Mouse (Mus musculus) retina, adult 2 months (tissue): Measurements from ENCODE around the gene Tmem14a.
"Not testable (repeated sequence)": the region's sequence is repeated elsewhere in the genome, so short reads cannot be mapped to it uniquely, and the experiment has no call there.

Source experiments
- DNase-seq: peaks from one replicate; pipeline ENCODE4 v3.0.0-alpha.2; 2012; ENCODE audit warnings: low read depth, low spot score

The Tmem14a gene

DNA sequence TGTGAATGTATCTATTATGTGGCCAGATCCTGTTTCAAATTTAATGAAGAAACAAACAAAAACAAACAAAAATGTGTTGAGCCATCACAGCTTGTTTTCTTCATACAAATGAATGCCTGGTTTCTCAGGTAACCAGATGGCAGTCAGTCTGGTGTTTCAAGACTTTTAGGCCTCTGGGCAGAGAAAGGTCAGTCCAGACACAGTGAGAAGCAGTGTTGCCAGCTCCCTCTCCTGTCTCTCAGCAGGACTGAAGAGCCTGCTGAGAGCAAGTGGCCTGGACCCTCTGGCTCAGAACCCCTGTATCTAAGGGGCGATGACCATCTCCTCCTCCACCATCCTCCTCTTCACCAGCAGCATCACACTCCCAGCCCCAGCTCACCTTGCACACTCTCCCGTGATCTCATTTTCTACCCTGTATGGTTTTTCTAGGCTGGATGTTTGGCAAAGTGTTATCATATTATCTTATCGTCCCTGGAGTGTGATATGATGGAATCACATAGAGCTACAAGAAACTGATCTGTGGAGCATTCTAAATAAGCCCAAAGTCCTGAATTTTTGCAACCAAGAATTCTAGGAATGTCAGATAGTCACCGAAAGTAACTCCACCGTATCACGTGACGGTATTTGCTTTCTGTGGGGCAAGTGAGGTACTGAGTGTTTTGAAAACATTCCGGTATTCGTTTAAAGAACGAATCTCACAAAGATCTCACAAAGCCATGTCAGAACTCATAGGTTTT, 34.4 kb downstream of the Tmem14a start:
- DNase-seq: no peak

DNA sequence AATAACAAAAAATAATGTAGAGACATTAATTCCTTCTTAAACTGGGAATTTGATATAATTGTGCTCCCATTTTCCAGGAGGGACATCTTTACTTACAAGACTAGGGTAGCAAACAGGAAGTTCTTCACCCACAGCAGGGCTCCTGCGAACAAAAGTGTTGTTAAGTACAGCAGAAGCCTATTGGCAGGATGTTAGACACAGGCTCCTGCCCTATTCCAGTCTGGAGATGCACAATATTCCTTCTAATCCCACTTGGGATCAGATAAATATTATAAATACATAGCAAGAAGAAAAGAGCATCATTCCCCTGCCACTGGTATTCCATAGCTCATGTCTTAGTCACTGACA, 34.9 kb downstream of the Tmem14a start:
- no peak for DNase-seq

DNA sequence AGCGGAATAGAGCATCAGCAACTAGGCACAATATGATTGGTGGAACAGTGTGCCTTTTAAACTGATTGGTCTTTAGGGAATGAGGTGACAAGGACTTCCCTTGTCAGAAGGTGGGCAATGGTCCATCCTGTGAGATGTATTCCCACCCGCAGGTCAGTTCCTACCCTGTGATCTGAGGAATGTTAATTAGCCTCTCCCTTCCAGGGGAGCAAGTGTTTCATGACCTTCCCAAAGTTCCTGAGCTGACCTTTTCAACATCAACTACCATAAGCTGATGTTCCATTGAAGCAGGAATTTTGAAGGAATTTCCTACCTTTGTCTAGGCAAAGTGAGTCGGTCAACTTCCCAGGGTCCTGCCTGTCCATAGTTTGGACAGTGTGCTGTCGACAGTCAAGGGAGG, 35.5 kb downstream of the Tmem14a start:
- DNase-seq: no peak

DNA sequence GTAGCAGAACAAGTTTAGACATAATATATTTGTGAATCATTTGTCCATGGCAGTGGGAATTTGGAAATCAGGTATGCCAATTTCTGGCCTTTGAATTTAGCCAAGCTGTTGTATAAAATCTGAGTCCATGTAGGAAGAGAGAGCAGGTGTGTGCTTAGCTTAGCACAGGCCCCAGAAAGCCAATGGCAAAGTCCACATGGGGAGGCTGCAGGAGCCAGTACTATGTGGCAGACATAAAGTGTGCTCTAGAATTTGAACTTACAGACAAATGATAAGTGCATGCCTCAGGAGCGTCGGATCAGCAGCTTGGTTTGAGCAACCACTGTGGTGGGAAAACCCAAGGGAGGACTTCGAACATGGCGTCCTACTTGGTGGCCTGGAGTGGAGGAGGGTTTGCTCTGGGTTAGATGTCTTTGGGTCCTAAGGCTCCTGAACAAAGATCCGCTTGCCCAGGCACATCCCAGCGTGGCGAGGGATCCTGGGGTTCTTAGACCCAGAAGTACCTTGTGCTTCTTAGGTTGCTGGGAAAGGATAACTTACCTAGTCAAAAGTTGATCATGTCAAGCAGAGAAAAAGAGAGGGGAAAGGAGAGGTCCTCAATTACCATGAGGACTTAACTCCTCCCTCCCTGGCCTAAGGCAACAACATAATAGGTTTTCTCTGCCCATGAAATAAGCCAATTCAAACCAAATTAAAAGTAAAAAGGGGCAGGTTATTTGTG, 37.4 kb downstream of the Tmem14a start:
- no peak for DNase-seq

DNA sequence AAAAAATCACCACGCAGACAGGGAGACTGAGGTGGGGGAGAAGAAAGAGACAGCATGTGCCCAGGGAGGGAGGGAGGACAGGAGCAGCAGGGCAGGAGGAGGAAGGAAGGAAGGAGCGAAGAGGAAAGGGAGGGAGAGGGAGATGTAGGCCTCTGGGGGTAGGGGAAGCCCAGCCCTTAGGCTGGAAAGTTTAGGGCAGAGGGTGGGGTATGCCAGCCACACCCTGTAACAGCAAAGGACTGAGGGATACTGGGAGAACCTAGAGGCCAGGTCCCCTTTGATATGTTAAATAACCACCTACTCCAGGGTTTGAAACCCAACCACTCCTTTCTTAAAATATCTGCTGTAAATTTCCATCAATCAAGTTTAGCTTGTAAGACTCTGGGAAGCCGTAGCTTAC, 38.0 kb downstream of the Tmem14a start:
- DNase-seq: no peak

DNA sequence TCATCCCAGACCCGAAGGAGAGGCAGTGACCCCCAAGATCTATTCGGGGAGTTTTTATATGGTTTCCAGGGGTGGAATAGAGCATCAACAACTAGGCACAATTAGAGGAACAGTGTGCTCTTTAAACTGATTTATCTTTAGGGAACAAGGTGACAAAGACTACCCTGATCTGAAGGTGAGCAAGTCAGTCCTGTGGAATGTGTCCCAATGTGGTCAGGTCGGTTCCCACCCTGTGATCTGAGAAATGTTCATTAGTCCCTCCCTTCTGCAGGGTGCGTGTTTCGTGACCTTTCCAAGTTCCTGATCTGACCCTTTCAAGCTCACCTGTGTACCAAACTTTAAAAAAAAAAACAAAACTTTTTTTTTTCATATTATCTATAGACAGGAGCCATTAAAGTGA, 38.5 kb downstream of the Tmem14a start:
- no peak for DNase-seq

DNA sequence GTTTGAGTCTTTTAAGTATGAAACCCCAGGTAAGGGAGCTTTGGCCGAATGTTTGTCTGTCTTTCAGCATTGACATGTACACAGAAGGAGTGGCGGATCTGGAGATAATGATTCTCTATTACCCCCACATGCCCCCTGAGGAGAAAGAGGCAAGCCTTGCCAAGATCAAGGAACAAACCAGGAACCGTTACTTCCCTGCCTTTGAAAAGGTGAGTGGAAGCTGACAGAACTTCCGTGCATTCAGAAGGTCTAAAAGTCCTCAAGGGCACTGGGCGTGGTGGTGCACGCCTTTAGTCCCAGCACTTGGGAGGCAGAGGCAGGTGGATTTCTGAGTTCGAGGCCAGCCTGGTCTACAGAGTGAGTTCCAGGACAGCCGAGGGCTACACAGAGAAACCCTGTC, 41.6 kb downstream of the Tmem14a start:
- DNase-seq: not testable (repeated sequence)

DNA sequence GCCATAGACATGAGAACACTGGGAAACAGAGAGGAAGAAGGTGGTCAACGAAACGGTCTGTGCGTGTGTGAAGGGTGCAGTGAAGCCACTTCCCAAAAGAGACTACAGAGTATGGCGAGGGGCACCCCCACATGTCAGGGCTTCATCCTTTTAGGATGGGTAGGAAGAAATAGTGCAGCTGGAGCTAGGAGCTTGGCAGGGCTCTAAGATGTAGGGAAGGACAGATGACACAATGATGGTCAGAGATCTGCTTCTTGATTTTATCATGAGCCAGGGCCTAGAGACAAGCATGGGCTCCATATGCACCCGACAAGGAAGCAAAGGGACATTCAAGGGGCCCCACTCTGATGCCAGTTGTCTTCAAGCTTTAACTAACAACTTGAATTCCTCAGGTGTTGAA, 44.0 kb downstream of the Tmem14a start:
- no peak for DNase-seq

DNA sequence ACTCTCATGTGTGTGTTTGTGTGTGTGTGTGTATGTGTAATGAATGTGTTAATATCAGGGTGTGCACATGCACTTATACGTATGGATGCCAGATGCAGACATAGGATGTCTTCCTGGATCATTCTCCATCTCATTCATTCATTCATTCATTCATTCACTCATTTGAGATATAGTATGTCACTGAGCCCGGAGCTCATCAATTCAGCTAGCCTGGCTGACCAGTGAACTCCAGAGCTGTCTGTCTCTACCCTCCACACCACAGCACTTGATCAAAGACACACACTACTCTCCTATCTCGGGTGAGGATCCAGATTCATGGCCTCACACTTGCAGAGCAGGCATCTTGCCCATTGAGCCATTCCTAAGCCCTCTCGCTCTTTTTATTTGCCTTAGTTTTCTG, 45.6 kb downstream of the Tmem14a start:
- no peak for DNase-seq

DNA sequence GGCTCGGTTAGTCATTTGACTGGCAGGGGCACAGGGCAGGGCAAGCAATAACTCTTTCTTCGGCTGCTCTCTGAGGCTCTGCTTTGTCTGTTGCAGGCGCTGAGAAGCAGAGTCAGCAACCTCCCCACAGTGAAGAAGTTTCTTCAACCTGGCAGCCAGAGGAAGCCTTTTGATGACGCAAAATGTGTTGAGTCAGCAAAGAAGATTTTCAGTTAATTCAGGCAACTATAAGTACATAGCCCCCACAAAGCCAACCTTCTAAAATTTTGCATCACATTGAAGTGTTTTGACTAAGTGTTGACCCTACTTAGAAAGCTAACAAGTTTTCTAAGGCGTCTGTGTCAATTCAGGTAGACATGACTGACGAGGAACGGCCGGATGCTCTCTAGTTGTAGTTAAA, 46.4 kb downstream of the Tmem14a start:
- DNase-seq: no peak

DNA sequence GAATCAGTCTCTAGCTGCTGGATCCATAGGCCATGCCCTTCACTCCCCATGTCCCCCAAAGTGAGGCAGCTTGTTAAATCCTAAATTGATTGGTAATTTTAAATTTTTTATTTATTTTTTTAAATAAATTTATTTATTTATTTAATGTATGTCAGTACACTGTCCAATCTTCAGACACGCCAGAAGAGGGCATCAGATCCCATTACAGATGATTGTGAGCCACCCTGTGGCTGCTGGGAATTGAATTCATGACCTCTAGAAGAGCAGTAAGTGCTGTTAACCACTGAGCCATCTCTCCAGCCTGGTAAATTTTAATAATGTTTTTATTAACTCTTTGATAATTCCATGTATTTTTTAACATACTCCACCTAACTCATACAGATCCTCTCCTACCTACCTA, 48.4 kb downstream of the Tmem14a start:
- DNase-seq: no peak

DNA sequence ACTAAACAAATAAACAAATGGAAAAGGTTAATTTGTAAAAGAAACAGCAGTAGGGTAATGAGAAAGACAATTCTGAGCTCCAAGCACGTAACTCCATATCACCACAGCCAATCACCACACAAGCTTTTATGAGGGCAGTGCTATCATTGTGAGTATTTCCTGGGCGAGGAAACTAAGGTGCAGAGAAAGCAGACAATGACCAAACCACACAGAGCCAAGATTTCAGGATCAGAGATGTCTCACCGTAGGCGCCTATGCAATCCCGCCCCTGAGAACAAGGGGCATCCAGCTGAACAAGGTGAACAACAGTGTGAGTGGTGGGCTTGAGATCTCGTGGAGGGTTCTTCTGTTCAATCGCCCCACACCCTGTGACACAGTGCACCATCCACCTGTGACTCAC, 49.1 kb downstream of the Tmem14a start:
- DNase-seq: not testable (repeated sequence)

DNA sequence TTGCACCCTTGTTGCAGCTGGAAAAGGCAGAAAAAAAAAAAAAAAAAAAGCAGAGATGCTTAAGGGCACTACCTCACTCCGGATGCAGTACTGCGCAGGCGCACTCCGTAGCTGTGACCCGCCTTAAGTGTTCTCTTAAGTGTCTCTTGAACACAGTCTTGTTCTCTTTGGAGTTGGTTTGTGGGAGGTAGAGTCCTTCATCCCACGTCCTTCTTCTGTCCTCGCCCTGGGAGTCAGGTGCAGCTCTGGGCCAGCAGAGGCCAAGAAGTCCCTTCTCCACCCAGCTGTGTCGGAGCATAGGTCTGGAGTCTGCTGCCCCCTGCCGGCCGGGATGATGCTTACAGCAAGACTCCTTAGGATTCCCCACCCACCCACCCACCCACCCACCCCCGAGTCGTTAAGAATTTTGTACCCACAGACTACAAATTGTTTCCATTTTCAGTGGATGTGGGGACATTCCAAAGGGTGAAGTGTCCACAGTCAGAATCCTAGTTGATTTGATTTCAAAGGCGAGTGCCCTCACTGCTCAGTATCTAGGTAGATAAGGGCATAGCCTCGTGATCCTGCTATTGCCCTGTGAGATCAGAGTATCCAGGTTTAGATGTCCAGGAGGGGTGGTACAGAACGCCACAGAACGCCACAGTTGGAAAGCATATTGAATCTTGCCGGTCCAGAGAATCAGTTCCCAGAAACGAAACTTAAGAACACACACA, 53.1 kb downstream of the Tmem14a start:
- DNase-seq: no peak

DNA sequence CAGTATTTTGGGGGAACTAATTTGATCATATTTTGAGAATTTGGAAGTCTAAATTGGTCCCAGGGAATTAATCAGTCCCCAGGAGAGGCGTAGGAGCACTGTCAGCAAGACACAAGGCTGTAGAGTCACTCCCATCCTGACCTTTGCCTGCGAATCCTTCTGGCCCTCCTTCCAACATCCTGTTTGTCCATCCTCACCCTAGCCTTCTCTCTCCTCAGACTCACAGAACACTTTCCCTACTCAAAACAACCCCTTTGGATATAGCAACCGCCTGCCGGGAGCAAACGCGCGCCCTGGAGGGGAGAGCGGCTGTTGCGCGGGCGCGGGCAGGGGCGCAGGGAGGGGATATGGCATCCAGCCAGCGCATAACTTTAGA, 53.7 kb downstream of the Tmem14a start:
- no peak for DNase-seq

DNA sequence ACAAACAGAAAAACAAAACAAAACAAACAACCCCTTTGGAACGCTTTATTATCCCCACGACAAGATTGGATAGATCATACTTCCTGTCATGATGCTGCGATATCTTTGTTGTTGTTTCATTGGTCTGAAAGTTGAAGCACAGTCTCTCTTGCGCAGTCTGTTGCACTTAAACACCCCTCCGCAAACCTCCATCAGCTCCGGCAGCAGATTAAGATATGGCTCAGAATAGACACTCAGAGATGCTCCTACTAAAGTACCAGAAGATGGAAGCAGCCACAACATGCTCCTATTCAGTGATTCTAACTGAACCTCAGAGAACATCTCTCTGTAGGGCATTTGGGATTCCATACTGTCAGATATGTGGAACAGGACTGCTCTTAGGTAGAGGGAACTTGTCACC, 54.7 kb downstream of the Tmem14a start:
- no peak for DNase-seq

DNA sequence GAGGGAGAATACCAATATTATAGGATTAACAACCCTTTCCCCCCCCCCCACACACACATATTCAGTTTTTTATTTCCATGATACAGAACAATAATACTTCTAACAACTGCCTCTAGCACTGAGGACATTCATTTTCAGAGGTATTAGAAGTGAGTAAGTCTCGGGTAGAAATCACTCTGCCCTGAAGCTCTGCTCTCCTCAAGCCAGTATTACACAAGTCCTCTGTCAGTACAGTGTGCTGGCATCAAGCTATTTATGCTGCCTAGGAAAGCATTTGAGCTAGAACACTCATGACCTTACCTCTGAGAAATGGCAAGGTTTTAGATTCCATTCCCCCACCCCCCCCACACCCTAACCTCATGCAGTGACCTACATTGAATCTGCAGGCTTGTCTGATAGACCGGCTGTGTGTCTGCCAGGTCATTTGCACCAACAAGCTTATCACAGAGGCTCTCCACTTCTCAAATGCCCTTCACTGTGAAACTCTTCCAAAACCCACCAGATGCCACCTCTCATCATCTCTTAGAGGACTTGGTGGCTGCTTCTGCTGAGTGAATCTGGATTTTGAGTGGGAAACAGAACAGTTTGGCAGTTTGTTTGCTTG, 56.2 kb downstream of the Tmem14a start:
- no peak for DNase-seq

DNA sequence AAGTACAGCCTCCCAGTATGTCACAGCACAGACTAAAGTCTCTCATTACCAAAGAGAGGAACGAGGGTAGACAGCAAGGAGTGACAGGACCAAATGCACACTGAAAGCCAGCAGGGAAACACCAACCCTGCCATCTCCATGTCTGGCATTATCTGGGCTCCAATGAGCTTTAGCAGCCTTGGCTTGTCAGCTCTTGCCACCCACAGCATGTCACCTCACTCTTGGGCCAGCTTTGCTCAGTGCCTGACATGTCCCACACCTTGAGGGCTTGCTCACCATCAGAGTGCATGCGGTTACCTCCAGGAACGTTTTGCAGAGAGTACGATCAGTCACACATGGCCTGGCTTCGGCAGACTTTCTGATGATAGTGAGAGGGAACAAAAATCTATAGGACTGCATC, 57.0 kb downstream of the Tmem14a start:
- not testable (repeated sequence) for DNase-seq

DNA sequence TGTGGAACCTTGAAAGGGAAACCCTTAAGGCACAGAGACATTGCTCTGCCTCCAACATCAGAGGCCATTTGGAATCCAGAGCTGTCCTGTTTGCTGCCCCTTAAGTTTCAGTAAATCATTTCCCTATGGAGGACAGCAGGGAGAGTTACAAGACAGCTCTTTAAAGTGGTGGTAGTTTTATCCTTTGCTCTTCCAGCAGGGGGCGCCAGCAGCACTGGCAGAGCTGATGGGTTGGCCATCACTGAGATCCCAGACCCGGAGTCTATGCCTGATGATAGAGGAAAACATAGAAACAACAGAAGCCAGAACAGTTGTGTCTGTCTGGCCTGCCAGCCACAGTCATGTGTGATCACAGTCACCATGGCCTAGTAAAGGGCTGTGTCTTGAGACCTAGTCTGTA, 57.8 kb downstream of the Tmem14a start:
- not testable (repeated sequence) for DNase-seq
